Comparison of ENCODE assay signal across 10 mouse cellular contexts in genomic region chr3:102445567-102445966, GRCm38 (mm10). TPM values are rescaled to one million over a fixed set of nuclear protein-coding genes. Genes with fewer than 3 reads are reported as not detected.
A peak's percentile ranks its signal among the peaks of the same experiment; 100 is the strongest.
DNase-seq lines count a peak whose midpoint lies in the region; ATAC-seq and TF ChIP-seq lines count a peak whose summit lies in the region.
"Had no signal": no experiment of that assay in that cellular context is flagged by ENCODE, and none has a peak within 500 bp of the region (broad histone marks: within the 10 kb centered on the region; RNA-seq: fewer than 3 reads in every experiment).

No protein-coding gene starts in this region.

- WGBS in stomach, embryonic 16.5 days, result 56% methylated on average over 3 of the region's 3 CpGs
- 48% methylated on average over 3 of the region's 3 CpGs for WGBS in stomach, postnatal 0 days
- WGBS in lung, embryonic 15.5 days, result 30% methylated on average over 3 of the region's 3 CpGs
- WGBS in forebrain, embryonic 15.5 days, result 79% methylated on average over 3 of the region's 3 CpGs
- WGBS in forebrain, postnatal 0 days, result 77% methylated on average over 3 of the region's 3 CpGs

- no peaks in the 10 kb centered on the region for H3K36me3 ChIP-seq in stomach, embryonic 16.5 days (ENCODE audit: control insufficient read depth, insufficient read depth, low read length)
- H3K36me3 ChIP-seq in stomach, postnatal 0 days (ENCODE audit: control insufficient read depth, insufficient read depth, low read length), result no peaks in the 10 kb centered on the region
- H3K36me3 ChIP-seq in lung, embryonic 15.5 days, result no peaks in the 10 kb centered on the region
- H3K36me3 ChIP-seq in forebrain, embryonic 15.5 days, result no peaks in the 10 kb centered on the region
- no peaks in the 10 kb centered on the region for H3K36me3 ChIP-seq in forebrain, postnatal 0 days (ENCODE audit: insufficient read depth)

- H3K4me3 ChIP-seq in stomach, embryonic 16.5 days (replicated peaks; ENCODE audit: low read length), result no peak overlapping the region
- no peak overlapping the region for H3K4me3 ChIP-seq in stomach, postnatal 0 days (ENCODE audit: low read depth, low read length)
- no peak overlapping the region for H3K4me3 ChIP-seq in lung, embryonic 15.5 days
- no peak overlapping the region for H3K4me3 ChIP-seq in forebrain, embryonic 15.5 days
- H3K4me3 ChIP-seq in forebrain, postnatal 0 days (ENCODE audit: low read depth, low read length), result no peak overlapping the region

- TF ChIP-seq CTCF in stomach, postnatal 0 days (IDR thresholded peaks at IDR 0.05; ENCODE audit: low read depth), result no peak
- TF ChIP-seq CTCF in forebrain, postnatal 0 days (IDR thresholded peaks at IDR 0.05; ENCODE audit: low read depth), result no peak

- no peak overlapping the region for H3K4me2 ChIP-seq in stomach, embryonic 16.5 days (ENCODE audit: low read depth, low read length)
- no peak overlapping the region for H3K4me2 ChIP-seq in stomach, postnatal 0 days (replicated peaks; ENCODE audit: low read depth)
- H3K4me2 ChIP-seq in lung, embryonic 15.5 days, result no peak overlapping the region
- no peak overlapping the region for H3K4me2 ChIP-seq in forebrain, embryonic 15.5 days (replicated peaks)
- H3K4me2 ChIP-seq in forebrain, postnatal 0 days (ENCODE audit: low read depth), result no peak overlapping the region

- H3K27ac ChIP-seq in stomach, embryonic 16.5 days (ENCODE audit: low read length), result no peak overlapping the region
- H3K27ac ChIP-seq in stomach, postnatal 0 days (replicated peaks), result no peak overlapping the region
- H3K27ac ChIP-seq in lung, embryonic 15.5 days, result no peak overlapping the region
- H3K27ac ChIP-seq in forebrain, embryonic 15.5 days (replicated peaks), result no peak overlapping the region
- no peak overlapping the region for H3K27ac ChIP-seq in forebrain, postnatal 0 days (ENCODE audit: low read depth, low read length)

- H3K4me1 ChIP-seq in stomach, embryonic 16.5 days (ENCODE audit: control insufficient read depth, insufficient read depth, low read length), result no peaks in the 10 kb centered on the region; the same call in 1 of the 2 replicates
- no peaks in the 10 kb centered on the region for H3K4me1 ChIP-seq in stomach, postnatal 0 days (replicated peaks; ENCODE audit: control insufficient read depth, insufficient read depth)
- no peaks in the 10 kb centered on the region for H3K4me1 ChIP-seq in lung, embryonic 15.5 days
- no peaks in the 10 kb centered on the region for H3K4me1 ChIP-seq in forebrain, embryonic 15.5 days
- H3K4me1 ChIP-seq in forebrain, postnatal 0 days (ENCODE audit: insufficient read depth), result no peaks in the 10 kb centered on the region

- no peak overlapping the region for H3K9ac ChIP-seq in stomach, embryonic 16.5 days (ENCODE audit: low read length)
- H3K9ac ChIP-seq in stomach, postnatal 0 days (ENCODE audit: low read length), result no peak overlapping the region
- H3K9ac ChIP-seq in lung, embryonic 15.5 days, result no peak overlapping the region
- H3K9ac ChIP-seq in forebrain, embryonic 15.5 days (replicated peaks), result no peak overlapping the region
- no peak overlapping the region for H3K9ac ChIP-seq in forebrain, postnatal 0 days

- no peak for TF ChIP-seq EP300 in stomach, postnatal 0 days (optimal IDR thresholded peaks at IDR 0.05)

- DNase-seq in adrenal gland, postnatal 14 days, result peak; percentile 16
- no peak for DNase-seq in adrenal gland, adult (ENCODE audit: inconsistent age in 2 of 2, low spot score in 1 of 2)
- no peak for DNase-seq in stomach, postnatal 0 days (ENCODE audit: low spot score)
- DNase-seq in cerebellum, adult 11-12 months, result no peak
- no peak for DNase-seq in forebrain, postnatal 0 days
- DNase-seq: thymus, postnatal 4 days had no signal

- peak; percentile 47; the same call in 1 of the 2 replicates for ATAC-seq in stomach, embryonic 16.5 days (ENCODE audit: insufficient read depth, low FRiP score)
- no peak for ATAC-seq in stomach, postnatal 0 days (ENCODE audit: low FRiP score, low TSS enrichment)
- ATAC-seq in lung, embryonic 15.5 days (ENCODE audit: borderline replicate concordance, extremely low read depth, low FRiP score, low TSS enrichment), result peak; percentile 49; the same call in 1 of the 2 replicates
- ATAC-seq in forebrain, embryonic 15.5 days (replicated peaks), result no peak
- ATAC-seq in forebrain, postnatal 0 days, result no peak

- no peaks in the 10 kb centered on the region for H3K27me3 ChIP-seq in stomach, embryonic 16.5 days (ENCODE audit: control insufficient read depth, insufficient read depth, low read length)
- H3K27me3 ChIP-seq in stomach, postnatal 0 days (ENCODE audit: control insufficient read depth, insufficient read depth, low read length), result no peaks in the 10 kb centered on the region
- no peaks in the 10 kb centered on the region for H3K27me3 ChIP-seq in lung, embryonic 15.5 days
- no peaks in the 10 kb centered on the region for H3K27me3 ChIP-seq in forebrain, embryonic 15.5 days
- no peaks in the 10 kb centered on the region for H3K27me3 ChIP-seq in forebrain, postnatal 0 days (ENCODE audit: insufficient read depth, low read length)

- no peaks in the 10 kb centered on the region for H3K9me3 ChIP-seq in stomach, embryonic 16.5 days (replicated peaks; ENCODE audit: control insufficient read depth, low read length)
- no peaks in the 10 kb centered on the region for H3K9me3 ChIP-seq in stomach, postnatal 0 days (ENCODE audit: control insufficient read depth, low read length)
- H3K9me3 ChIP-seq in lung, embryonic 15.5 days, result no peaks in the 10 kb centered on the region
- no peaks in the 10 kb centered on the region for H3K9me3 ChIP-seq in forebrain, embryonic 15.5 days
- no peaks in the 10 kb centered on the region for H3K9me3 ChIP-seq in forebrain, postnatal 0 days (ENCODE audit: low read length)

RNA-seq across cellular contexts. Expression of gene Ngf, which starts 24.2 kb away (rescaled TPM):
- 2.8 and 3.6 TPM in 2 replicates for total RNA-seq in adrenal gland, postnatal 14 days (2021)
- 4.3 and 5.6 TPM in 2 replicates for polyA plus RNA-seq in stomach, embryonic 16.5 days (2015; fragmentation: Nextera tagmentation; extraction: Ambion mirVana)
- polyA plus RNA-seq in stomach, postnatal 0 days (2015; fragmentation: Nextera tagmentation; extraction: Ambion mirVana), result 1.6 and 2.0 TPM in 2 replicates
- polyA plus RNA-seq in lung, embryonic 15.5 days (2015; fragmentation: Nextera tagmentation; extraction: Ambion mirVana), result 0.81 and 0.97 TPM in 2 replicates
- 0.55 and 0.70 TPM in 2 replicates for polyA plus RNA-seq in forebrain, embryonic 15.5 days (2015; fragmentation: Nextera tagmentation; extraction: Ambion mirVana)
- 1.2 and 3.2 TPM in 2 replicates for total RNA-seq in forebrain, postnatal 0 days (2014; rRNA removed)
- 1.1 and 1.2 TPM in 2 replicates for polyA plus RNA-seq in forebrain, postnatal 0 days (2015; fragmentation: Nextera tagmentation; extraction: Ambion mirVana)
- total RNA-seq: megakaryocyte-erythroid progenitor cell, adult 5-6 weeks had no signal

Comparison
In these comparisons a context has a peak if more than half of its experiments do, and no peak if none do; other contexts are left out.
1. ATAC-seq: peak in stomach, embryonic 16.5 days (single experiment) and lung, embryonic 15.5 days (single experiment); none in stomach, postnatal 0 days (single experiment), forebrain, embryonic 15.5 days (single experiment) and forebrain, postnatal 0 days (single experiment).